Mouse (Mus musculus): ENCODE measurements around the gene Gm16430.
"Not testable (repeated sequence)": the region's sequence is repeated elsewhere in the genome, so short reads cannot be mapped to it uniquely, and the experiment has no call there.

Gm16430 gene

DNA sequence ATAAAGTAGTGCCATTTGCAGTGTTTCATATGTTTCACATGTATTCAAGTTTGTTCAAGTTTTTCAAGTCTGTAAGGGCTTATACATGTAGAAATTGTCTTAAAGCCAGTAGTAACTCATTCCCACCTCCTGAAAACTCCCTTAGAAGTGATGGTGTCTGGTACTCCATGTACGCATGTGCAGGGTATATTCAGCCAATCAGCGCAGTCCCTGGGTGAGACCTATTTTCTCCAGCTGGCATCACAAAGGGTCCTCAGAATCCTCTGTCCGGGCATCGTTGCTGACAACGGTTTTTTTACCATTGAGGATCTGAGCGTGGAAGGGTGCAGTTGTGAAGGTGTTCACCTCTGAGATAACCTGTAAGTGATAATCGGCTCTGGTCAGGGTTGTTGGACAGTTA, at the start of gene Gm16430:
Gene Gm16430, plus strand, starts transcription at position 301 of the 400 bp plus-strand sequence.
- not testable (repeated sequence) for DNase-seq (ENCODE audit: low spot score in 2 of 2)
